Mouse (Mus musculus): ENCODE measurements around the gene Vmn1r117.
"Not testable (repeated sequence)": the region's sequence is repeated elsewhere in the genome, so short reads cannot be mapped to it uniquely, and the experiment has no call there.

The Vmn1r117 gene

DNA sequence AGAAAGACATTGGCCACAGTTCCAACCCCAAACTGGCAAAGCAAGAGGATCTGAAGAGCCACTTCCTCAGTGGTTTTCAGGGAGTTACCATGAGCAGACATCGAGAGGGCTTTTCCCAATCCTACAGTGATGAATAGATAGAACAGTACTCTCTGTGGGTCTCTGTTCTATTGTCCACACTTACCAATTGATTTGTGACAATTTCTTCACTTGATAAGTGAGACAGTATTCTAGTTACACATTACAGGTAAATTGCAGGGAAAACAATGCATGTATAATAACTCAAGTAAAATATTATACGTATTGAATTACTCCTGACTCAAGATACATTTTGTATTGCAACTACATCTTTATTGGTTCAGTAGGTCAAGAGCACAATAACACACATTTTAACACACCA, at the start of gene Vmn1r117:
Gene Vmn1r117, minus strand, starts transcription at position 101 of the 400 bp plus-strand sequence.
- DNase-seq (ENCODE audit: low spot score) = not testable (repeated sequence)

DNA sequence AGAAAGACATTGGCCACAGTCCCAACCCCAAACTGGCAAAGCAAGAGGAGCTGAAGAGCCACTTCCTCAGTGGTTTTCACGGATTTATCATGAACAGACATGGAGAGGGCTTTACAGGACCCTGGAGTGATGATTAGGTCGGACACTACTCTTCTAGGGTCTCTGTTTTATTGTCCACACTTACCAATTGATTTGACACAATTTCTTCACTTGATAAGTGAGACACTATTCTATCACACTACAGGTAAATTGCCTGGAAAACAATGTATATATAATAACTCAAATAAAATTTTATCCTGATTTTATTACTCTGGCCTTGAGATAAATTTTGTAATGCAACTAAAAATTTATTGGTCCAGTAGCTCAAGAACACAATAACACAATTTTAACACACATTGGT, 28.3 kb upstream of the Vmn1r117 start, which contains the start of gene Vmn1r118:
Gene Vmn1r118, minus strand, starts transcription at position 101 of the 400 bp plus-strand sequence.
- not testable (repeated sequence) for DNase-seq (ENCODE audit: low spot score)

DNA sequence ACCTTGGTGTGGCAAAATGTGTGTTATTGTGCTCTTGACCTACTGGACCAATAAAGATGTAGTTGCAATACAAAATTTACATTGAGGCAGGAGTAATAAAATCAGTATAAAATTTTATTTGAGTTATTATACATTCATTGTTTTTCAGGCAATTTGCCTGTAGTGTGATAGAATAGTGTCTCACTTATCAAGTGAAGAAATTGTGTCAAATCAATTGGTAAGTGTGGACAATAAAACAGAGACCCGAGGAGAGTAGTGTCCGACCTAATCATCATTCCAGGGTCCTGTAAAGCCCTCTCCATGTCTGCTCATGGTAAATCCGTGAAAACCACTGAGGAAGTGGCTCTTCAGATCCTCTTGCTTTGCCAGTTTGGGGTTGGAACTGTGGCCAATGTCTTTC, 12.0 kb downstream of the Vmn1r117 start, which contains the start of gene Vmn1r116:
Gene Vmn1r116, plus strand, starts transcription at position 301 of the 400 bp plus-strand sequence.
- DNase-seq (ENCODE audit: low spot score) = not testable (repeated sequence)

DNA sequence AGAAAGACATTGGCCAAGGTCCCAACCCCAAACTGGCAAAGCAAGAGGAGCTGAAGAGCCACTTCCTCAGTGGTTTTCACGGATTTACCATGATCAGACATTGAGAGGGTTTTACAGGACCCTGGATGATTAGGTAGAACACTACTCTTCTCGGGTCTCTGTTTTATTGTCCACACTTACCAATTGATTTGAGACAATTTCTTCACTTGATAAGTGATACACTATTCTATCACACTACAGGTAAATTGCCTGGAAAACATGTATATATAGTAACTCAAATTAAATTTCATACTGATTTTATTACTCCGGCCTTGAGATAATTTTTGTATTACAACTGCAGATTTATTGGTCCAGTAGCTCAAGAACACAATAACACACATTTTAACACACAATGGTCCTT, 39.0 kb downstream of the Vmn1r117 start, which contains the start of gene Vmn1r115:
Gene Vmn1r115, minus strand, starts transcription at position 101 of the 400 bp plus-strand sequence.
- not testable (repeated sequence) for DNase-seq (ENCODE audit: low spot score)

Measured in layer of hippocampus, adult 9-10 months (tissue).